Mouse (Mus musculus) lung, postnatal 0 days (tissue): Measurements from ENCODE around the gene Camkmt.

Experiments
- CTCF ChIP-seq: IDR thresholded peaks from 2 replicates; pipeline ENCODE4 v1.5.1; 2016; ENCODE audit warnings: antibody characterized with exemption, mild to moderate bottlenecking
- EP300 ChIP-seq: IDR thresholded peaks from 2 replicates; pipeline ENCODE4 v1.6.1; 2016; ENCODE audit warnings: antibody characterized with exemption, mild to moderate bottlenecking, control low read depth

DNA sequence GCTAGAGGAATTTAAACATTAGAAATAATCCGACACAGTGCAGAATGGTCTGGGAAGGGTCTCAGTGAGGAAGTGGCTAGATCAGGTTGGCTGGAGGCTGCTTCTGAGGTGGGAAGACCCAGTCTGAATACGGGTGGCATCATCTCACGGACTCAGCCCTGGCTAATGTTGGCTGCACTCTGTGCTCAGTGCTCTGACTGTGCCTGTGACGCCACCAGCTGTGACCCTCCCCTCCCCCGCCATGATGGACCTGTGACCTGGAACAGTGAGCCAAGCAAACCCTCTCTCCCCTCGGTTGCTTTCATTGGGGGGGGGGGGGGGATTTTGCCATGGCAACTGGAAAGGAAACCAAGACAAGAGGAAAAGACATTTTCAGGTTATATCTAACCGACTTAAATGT lies 159.4 kb downstream of the Camkmt start:
- TF ChIP-seq CTCF (no peak), EP300 (no peak)
